Mouse (Mus musculus) G1E-ER4 (cell line): Measurements from ENCODE around the gene Dennd4a. TPM values are rescaled to one million over a fixed set of nuclear protein-coding genes. Genes with fewer than 3 reads are reported as not detected.
A peak's percentile ranks its signal among the peaks of the same experiment; 100 is the strongest.

Experiments used
- GATA1 ChIP-seq: IDR thresholded peaks from one replicate; pipeline ENCODE4 v1.8.0; 2012; ENCODE audit warnings: low read length, inconsistent platforms
- polyA plus RNA-seq: library from polyadenylated mRNA; stranded (reverse); fragments of >175 nt; gene quantifications from 2 replicates; pipeline ENCODE4 v1.2.3, GENCODE M21; 2012

The Dennd4a gene
- polyA plus RNA-seq = 13.6 and 19.1 TPM in 2 replicates

- no peak for TF ChIP-seq GATA1
Observed at GRCm38 (mm10) chr9:64810822-64811537, at the start of gene Dennd4a. Gene Dennd4a (plus strand): TSS chr9:64811340.

DNA sequence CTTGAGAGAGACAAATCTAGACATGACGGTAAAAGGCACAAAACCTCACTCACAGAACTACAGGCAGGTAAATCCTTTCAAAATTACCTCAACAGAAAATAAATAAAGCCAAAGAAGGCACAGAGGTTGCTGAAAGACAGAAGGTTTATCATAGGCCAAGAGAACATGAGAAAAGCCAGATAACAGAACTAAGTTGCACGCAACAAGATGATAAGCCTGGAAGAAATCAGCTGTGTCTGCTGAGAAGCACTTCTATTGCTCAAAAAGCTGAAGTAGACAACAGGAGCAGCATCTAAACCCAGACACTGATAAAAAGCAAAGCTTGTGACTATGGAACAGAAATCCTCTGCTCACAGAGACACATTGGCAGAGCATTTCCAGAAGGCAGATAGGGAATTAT lies 46.3 kb upstream of the Dennd4a start:
- peak; percentile 39 for TF ChIP-seq GATA1

DNA sequence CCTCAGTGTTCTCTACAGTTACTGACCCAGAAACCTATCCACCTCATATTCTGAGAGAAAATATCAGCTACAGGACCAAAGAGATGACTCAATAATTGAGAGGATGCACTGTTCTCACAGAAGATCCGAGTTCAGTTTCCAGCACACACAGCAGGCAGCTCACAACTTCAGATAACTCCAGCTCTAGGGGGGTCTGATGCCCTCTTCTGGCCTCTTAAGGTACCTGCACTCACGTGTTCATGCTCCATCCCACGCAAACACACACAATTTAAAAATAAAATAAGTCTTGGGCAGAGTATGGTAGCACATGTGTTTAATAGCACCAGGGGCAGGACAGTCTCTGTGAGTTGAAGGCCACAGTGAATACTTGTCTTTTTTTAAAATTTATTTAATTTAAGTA lies 45.0 kb upstream of the Dennd4a start:
- TF ChIP-seq GATA1 = no peak

- TF ChIP-seq GATA1 = no peak
Observed at GRCm38 (mm10) chr9:64767796-64768195, 43.3 kb upstream of the Dennd4a start.

DNA sequence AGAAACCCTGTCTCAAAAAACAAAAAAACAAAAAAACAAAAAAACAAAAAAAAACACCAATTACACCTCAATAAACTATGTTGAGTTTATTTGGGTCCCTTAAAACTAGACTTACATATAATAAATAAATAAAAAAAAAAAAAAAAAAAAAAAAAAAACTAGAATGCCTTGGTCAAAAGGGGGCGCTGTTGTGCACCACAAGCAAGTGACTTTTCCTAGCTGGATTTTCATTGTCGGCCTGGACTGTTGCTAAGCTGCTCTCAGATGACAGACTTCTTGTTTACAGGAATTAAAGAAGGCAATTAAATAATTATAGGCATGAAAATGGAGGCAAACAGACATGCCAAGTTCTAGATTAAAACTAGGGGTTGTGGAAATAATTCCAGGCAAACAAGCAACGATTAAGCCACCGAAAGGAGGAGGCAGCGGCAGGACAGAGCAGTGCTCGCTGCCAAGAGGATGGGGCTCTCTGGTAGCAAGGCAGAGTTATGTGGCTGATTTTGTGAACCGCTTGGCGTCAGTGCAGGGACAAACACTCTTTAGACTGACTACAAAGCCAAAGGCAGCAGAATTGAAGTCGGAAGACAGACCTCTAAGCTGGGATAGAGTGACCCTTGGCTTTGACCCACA lies 42.0 kb upstream of the Dennd4a start:
- TF ChIP-seq GATA1 = no peak

GRCm38 (mm10) chr9:64769911-64770310 lies 41.2 kb upstream of the Dennd4a start:
- TF ChIP-seq GATA1 = no peak

GRCm38 (mm10) chr9:64770411-64770849 lies 40.7 kb upstream of the Dennd4a start:
- no peak for TF ChIP-seq GATA1

- TF ChIP-seq GATA1 = no peak
Observed at GRCm38 (mm10) chr9:64771236-64771635, 39.9 kb upstream of the Dennd4a start.

DNA sequence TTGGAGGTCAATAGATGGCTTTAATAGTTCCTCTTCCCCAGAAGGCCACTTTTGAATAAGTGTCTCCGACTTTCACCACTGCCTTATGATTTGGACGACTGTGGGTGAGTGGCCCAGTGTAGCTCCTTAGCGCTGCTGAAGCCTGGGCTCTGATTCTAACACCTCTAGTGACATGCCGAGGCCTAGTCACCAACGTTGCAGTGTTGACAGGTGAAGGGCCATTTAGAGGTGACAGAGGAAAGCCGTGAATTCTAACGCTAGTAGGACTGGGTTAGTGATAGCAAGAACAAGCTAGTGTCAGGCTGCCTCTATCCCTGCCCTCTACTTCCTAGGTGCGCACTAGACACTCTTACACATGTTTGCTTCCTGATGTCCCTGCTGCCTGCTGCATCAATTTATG lies 37.9 kb upstream of the Dennd4a start:
- no peak for TF ChIP-seq GATA1

GRCm38 (mm10) chr9:64773936-64774335 lies 37.2 kb upstream of the Dennd4a start:
- TF ChIP-seq GATA1 = no peak

- no peak for TF ChIP-seq GATA1
Observed at GRCm38 (mm10) chr9:64774411-64774811, 36.7 kb upstream of the Dennd4a start.

DNA sequence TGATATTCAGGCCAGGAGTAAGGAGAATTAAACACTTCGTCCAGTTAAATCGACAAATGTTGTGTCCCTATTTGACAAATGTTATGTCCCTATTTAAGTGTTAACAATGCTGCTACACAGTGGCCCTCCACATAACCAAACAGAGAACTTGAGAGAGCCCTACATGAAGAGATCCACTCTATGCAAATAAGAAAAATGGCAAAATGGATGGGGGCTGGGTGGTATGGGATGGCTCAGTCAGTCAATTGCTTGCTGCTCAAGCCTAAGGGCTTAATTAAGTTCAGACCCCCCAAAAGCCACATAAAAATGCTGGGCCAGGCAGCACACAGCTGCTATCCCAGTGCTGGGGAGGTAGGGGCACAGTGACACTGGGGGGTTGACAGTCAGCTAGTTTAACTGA lies 36.3 kb upstream of the Dennd4a start:
- no peak for TF ChIP-seq GATA1

GRCm38 (mm10) chr9:64775491-64775890 lies 35.6 kb upstream of the Dennd4a start:
- TF ChIP-seq GATA1 = no peak

DNA sequence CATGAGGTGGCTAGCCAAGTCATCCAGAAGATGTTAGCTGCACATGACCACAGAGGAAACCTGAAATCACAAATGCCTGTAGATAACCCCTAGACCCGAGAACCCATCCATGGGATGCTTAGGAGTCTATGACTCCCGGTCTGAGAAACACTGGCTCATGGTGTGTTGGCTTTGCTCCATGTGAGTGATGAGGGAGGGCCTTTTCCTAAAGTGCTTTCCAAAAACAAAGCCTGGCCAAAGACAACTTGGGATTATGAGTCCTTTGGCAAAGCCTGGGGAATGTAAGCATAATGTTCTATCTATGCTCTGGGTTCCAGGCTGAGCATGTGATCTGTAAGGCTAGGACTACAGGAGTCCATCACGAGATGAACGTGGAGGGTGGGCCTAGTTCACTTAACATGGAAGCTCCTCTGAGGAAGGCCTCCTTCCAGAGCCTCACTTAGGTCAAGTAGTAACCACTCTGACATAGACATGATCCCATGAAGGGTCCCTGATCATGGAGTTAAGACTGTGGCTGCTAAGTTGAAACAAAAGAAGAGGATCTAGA lies 33.6 kb upstream of the Dennd4a start:
- no peak for TF ChIP-seq GATA1

DNA sequence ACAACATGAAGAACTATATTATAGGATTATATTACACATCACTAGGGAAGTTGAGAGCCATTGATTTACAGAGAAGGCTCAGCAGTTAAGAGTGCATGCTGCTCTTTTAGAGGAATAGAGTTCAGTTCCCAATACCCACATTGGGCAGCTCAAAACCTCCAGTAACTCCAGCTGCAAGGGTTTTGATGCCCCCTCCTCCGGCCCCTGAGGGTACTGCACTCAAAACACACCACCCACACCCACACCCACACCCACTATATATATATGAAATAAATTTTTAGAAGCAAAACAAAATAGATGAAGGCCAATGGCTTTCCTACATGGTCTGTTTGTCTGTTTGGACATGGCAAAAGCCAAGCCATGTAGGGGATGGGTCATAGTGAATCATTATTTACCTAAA lies 33.0 kb upstream of the Dennd4a start:
- TF ChIP-seq GATA1 = no peak

GRCm38 (mm10) chr9:64779628-64780027 lies 31.5 kb upstream of the Dennd4a start:
- no peak for TF ChIP-seq GATA1

GRCm38 (mm10) chr9:64783511-64783910 lies 27.6 kb upstream of the Dennd4a start:
- TF ChIP-seq GATA1 = no peak

GRCm38 (mm10) chr9:64784841-64785240 lies 26.3 kb upstream of the Dennd4a start:
- TF ChIP-seq GATA1 = no peak
